Mouse (Mus musculus) embryo, embryonic 10 days (tissue): ENCODE data around the gene Prickle2.

ENCODE experiments used
- DNase-seq: peaks from one replicate; pipeline ENCODE4 v3.0.0-alpha.2; 2015; ENCODE audit warnings: low spot score

Gene Prickle2

GRCm38 (mm10) chr6:92589381-92590065 is 116.4 kb downstream of the Prickle2 start:
- no peak for DNase-seq

- DNase-seq: no peak
Measured at GRCm38 (mm10) chr6:92584026-92584425, 121.9 kb downstream of the Prickle2 start.

DNA sequence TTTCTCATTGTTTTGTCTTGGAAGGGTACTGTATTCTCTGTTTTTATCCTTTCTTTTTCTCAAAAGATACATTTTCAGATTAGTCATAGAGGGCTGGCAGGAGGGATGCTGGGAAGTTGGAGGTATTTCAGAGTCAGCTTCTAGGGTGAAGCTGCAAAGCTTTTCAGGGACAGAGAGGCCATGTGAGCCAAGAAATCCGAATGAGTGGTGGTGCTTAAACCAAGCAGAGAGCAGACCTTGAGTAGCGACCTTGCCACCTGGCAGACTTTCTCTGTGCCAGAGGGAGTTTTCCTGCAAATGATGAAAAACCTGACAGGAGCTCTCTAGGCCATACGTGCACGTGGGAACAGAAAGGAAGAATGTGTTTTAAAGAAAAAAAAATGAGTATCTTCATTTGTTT is 130.7 kb downstream of the Prickle2 start:
- no peak for DNase-seq

GRCm38 (mm10) chr6:92572139-92572538 is 133.8 kb downstream of the Prickle2 start:
- DNase-seq: no peak

- DNase-seq: no peak
Measured at GRCm38 (mm10) chr6:92570090-92570489, 135.9 kb downstream of the Prickle2 start.

- no peak for DNase-seq
Measured at GRCm38 (mm10) chr6:92569283-92569682, 136.7 kb downstream of the Prickle2 start.

DNA sequence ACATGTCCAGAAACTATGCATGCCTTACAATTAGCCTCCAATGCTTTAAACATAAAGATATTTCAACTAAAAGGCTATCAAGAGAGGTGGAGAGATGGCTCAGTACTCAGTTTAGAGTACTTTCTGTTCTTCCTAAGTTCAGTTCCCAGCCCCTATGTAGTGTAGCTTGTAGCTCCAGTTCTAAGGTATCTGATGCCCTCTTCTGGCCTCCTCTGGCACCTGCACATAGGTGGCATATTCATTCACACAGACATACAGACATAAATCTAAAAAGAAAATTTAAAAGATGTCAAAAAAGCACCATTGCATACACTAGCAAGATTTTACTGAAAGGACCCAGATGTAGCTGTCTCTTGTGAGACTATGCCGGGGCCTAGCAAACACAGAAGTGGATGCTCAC is 146.7 kb downstream of the Prickle2 start:
- no peak for DNase-seq

DNA sequence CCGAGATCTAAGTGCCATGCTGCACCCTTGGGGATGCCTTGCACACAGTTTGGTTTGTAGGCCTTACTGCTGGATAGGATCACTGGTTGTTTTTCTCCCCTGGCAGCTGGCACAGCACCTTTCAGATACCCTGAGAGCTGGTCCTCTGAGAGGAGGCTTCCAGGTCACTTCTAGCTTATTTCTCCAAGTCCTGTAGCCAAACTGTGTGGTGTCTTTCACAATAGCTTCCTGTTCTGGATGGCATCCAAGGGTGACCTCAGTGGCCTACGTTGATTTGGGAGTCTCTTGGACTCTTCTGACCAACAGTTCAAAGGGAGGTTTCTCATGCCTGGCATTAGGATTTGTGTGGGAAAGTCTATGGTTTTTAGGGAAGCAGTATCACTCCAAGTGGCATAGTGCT is 150.3 kb downstream of the Prickle2 start:
- no peak for DNase-seq

DNA sequence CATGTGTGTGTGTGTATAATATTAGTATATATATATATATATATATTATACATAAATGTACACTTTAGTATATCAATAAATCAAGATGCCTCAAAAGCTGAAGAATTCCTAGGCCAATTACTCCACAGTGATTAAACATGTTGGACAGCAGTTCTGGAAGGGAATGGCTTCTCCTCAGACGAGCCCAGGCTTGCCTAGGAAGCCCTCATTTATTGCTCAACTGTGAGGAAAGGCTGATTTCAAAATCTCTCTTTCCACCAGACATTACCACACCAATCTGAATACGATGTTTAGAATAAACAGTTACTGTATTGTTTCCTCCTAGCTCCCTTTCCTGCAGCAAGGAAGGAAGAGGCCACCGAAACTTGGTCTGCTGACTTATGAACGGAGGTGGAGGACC is 152.9 kb downstream of the Prickle2 start:
- DNase-seq: no peak

- no peak for DNase-seq
Measured at GRCm38 (mm10) chr6:92549246-92549645, 156.7 kb downstream of the Prickle2 start.

DNA sequence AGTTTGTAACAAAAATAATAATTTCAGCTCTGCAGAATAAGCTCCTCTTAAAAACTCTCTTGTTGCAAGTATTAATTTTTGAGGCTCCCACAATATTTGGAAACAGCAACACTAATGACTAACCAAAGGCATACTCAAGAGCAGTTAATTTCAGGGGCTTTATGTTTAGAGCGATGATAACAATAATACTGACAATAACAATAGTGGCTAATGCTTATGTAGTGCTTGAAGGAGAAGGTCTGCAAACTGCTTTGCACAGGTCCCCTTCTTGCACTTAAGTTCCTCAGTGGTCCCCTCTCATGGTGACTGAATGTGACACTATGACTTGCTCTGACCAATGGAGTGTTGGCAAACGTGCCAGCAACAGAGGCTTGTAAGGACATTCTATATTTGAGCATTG is 160.8 kb downstream of the Prickle2 start:
- DNase-seq: no peak

GRCm38 (mm10) chr6:92543825-92544224 is 162.1 kb downstream of the Prickle2 start:
- DNase-seq: no peak

DNA sequence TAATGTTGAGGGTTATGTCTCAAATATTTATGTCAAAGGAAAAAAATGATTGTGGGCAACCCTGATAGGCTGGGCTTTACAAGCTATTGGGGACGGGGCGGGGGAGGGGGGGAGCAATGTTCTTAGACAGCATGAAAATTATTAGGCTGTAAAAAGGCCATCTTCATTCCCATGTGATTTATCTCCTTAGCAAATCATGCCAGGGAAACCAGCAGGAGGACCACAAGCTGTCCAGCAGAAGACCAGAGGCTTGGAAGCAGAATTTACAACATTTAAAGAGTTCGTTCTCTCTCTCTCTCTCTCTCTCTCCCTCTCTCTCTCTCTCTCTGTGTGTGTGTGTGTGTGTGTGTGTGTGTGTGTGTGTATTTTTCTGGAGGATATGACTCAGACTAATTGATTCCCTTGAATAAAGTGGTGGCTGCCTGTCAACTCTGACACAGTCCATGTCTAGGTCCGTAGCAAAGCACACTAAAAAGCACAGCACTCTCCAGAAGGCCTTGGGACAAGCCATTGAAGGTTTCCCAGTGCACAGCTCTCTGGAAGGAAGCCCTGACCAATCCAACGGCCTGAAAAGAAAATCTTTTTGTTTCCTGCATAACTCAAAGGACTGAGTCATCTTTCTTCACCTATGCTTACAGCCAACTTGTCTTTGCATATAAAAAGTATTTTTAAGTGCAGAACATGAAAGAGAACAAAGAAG is 163.4 kb downstream of the Prickle2 start:
- DNase-seq: no peak

DNA sequence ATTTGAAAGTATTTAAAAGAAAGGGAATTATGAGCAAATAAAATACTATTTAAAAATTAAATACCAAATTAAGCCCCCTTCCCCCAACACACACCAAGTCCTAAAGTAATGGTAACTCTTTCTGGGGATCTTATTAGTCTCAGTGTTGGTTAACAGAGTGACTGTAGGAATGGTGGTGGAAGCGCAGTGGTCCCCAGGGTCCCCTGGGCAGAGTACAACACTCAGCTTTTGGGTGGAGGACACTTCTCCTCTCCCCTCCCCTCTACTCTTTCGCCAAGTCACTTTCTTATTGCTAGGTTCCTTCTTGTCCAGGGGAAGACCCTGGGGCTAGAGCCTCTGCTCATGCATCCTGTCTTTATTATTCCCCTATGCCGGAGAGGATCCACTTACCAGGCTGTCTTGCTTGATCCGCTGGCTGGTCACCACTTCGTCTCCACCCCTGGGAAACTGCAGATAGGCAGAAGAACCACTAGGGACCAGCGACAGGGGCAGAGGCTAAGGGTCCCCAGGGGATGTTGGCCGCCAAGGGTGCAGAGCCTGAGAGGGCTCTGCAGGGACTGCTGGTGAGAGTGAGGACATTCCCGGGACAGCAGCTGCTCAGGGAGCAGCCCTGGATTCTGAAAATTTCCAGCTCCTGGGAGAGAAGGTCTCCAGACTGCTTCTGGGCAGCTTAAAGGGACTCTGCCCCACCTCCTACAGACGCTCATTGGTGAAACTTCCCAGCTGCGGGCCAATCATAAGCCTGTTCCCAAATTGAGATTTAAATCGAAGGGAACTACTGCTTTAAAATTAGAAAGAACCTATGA is 171.5 kb downstream of the Prickle2 start:
- DNase-seq: peak; percentile 64

- no peak for DNase-seq
Measured at GRCm38 (mm10) chr6:92533306-92534063, 172.5 kb downstream of the Prickle2 start.

DNA sequence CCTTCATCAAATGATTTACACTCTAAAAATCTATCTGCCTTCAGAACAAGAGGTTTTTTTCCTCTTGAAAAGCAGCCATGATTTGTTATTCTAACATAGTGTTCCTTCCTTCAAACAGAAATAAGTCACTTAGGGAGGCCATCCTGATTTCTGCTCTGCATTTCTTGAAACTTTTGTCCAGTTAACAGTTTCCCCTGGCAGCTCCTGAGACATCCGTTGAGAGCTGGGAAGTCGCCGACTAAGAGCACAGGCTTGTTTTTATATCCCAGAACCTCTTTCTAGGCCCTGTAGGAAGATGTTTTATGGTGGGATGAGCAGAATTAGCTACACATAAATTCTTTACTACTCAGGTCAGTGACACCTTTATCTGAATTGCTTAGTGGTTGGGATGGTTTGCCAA is 173.1 kb downstream of the Prickle2 start:
- DNase-seq: no peak

- DNase-seq: no peak
Measured at GRCm38 (mm10) chr6:92532331-92532730, 173.6 kb downstream of the Prickle2 start.

- DNase-seq: no peak
Measured at GRCm38 (mm10) chr6:92526212-92526611, 179.7 kb downstream of the Prickle2 start.

- DNase-seq: no peak
Measured at GRCm38 (mm10) chr6:92525646-92526045, 180.3 kb downstream of the Prickle2 start.

DNA sequence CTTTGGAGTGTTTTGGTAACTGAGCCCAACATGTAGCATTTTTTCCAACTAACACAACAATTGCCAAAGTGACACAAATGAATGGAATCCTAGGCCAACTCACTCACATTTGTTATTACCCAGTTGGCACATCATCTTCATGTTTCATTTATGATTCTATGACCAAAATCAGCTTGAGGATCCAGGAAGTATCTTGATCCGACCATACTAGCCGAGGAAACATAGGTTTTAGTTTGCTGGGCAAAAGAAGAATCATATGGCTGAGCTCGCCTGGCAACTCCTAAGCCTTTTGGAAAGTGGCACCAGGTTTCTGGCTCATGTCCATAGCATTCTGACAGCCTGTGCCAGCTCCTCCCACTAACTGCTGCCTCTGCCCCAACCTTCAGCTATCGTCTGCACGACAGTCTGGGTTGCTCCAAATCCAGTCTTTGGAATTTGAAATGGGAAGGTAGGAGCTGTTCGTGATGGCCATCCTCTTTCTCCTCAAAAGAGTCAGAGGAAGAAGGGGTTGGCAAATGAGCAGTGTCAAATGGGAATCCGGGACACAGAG is 184.4 kb downstream of the Prickle2 start:
- DNase-seq: no peak

GRCm38 (mm10) chr6:92520088-92520875 is 185.7 kb downstream of the Prickle2 start:
- no peak for DNase-seq
